Mouse (Mus musculus) hindbrain, embryonic 15.5 days (tissue): Measurements from ENCODE around the gene Tex46. TPM values are rescaled to one million over a fixed set of nuclear protein-coding genes. Genes with fewer than 3 reads are reported as not detected.

Source experiments
- ATAC-seq: fragments of 200-750 bp; cut with Nextera tagmentation; 2 replicates; pipeline ENCODE4 v1.8.0; 2017; ENCODE audit warnings: low read depth, moderate number of reproducible peaks, moderate TSS enrichment; ENCODE audit not compliant: low FRiP score
- H3K27ac ChIP-seq: fragments of 300-500 bp; sonication (generic); replicated peaks from 2 replicates; pipeline ENCODE4 v1.5.1; 2015; ENCODE audit warnings: mild to moderate bottlenecking, inconsistent platforms
- H3K27me3 ChIP-seq: fragments of 300-500 bp; sonication (generic); 2 replicates; pipeline ENCODE4 v1.6.1; 2015; ENCODE audit warnings: control low read depth, inconsistent platforms
- H3K36me3 ChIP-seq: fragments of 300-500 bp; sonication (generic); 2 replicates; pipeline ENCODE4 v1.6.1; 2015; ENCODE audit warnings: control low read depth, inconsistent platforms
- H3K4me1 ChIP-seq: fragments of 300-500 bp; sonication (generic); replicated peaks from 2 replicates; pipeline ENCODE4 v1.6.1; 2015; ENCODE audit warnings: control low read depth, inconsistent platforms
- H3K4me2 ChIP-seq: fragments of 300-500 bp; sonication (generic); 2 replicates; pipeline ENCODE4 v1.6.1; 2015; ENCODE audit warnings: moderate library complexity, mild to moderate bottlenecking, inconsistent platforms
- H3K4me3 ChIP-seq: fragments of 300-500 bp; sonication (generic); 2 replicates; pipeline ENCODE4 v1.5.1; 2015; ENCODE audit warnings: mild to moderate bottlenecking, inconsistent platforms
- H3K9ac ChIP-seq: fragments of 300-500 bp; sonication (generic); 2 replicates; pipeline ENCODE4 v1.6.1; 2015; ENCODE audit warnings: inconsistent platforms
- H3K9me3 ChIP-seq: fragments of 300-500 bp; sonication (generic); 2 replicates; pipeline ENCODE4 v1.6.1; 2016; ENCODE audit warnings: control low read depth, inconsistent platforms
- WGBS: fragments of 180-500 bp; shearing (Covaris S2); methylation state at CpG from one replicate; pipeline ENCODE4 v1.1.7; 2015; 5-methylcytosine and 5-hydroxymethylcytosine counted together
- polyA plus RNA-seq: library from polyadenylated mRNA; unstranded; fragments of >200 nt; fragmentation: Nextera tagmentation; extraction: Ambion mirVana; gene quantifications from 2 replicates; pipeline ENCODE4 v1.2.1, GENCODE M21; 2015

Gene Tex46
- polyA plus RNA-seq, result not detected in 2 replicates

- Histone ChIP-seq H3K4me1 (no peaks in the 10 kb centered on the region), H3K36me3 (no peaks in the 10 kb centered on the region), H3K27ac (no peak within 1 kb of the TSS), H3K9me3 (no peaks in the 10 kb centered on the region), H3K4me2 (no peak within 1 kb of the TSS), H3K9ac (no peak within 1 kb of the TSS), H3K27me3 (no peaks in the 10 kb centered on the region), H3K4me3 (no peak within 1 kb of the TSS)
- no peak for ATAC-seq
- WGBS, result 62% methylated on average over 4 of the region's 4 CpGs
These were observed at the start of gene Tex46 for GRCm38 (mm10) chr4:136610387-136610856. TSS of gene Tex46 (plus strand) at chr4:136610437.

- WGBS, result 80% methylated on average over 6 of the region's 6 CpGs
- ATAC-seq, result no peak
- Histone ChIP-seq H3K36me3 (peaks cover 51% of the 10 kb centered on the region), H3K4me2 (no peak overlapping the region), H3K9me3 (no peaks in the 10 kb centered on the region), H3K27me3 (no peaks in the 10 kb centered on the region), H3K9ac (no peak overlapping the region), H3K27ac (no peak overlapping the region), H3K4me1 (no peaks in the 10 kb centered on the region), H3K4me3 (no peak overlapping the region)
These were observed 47.5 kb upstream of the Tex46 start for GRCm38 (mm10) chr4:136562755-136563154.

DNA sequence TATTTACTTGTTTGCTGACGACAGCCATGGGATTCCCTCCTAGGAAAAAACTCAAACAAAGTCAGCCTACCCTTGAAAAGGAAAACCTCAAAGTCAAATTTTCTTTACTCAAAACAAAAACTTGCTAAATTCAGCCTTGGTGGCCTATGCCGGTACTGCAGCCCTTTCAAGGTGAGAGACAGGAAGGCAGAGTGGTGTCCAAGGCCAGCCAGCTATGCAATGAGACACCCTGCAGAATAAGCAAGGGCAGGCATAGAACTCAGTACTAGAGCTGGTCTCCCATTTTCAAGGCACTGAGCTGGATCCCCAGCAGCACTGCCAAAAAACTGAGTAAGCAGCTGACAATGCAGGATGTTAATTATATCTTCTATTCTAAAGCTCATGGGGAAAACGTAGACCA lies 41.6 kb upstream of the Tex46 start:
- no peak for ATAC-seq
- H3K9me3 ChIP-seq, result no peaks in the 10 kb centered on the region
- no peaks in the 10 kb centered on the region for H3K4me1 ChIP-seq
- H3K4me2 ChIP-seq, result no peak overlapping the region
- no peak overlapping the region for H3K4me3 ChIP-seq
- whole genome bisulfite sequencing, result 85% methylated on average over 3 of the region's 3 CpGs
- no peaks in the 10 kb centered on the region for H3K27me3 ChIP-seq
- no peak overlapping the region for H3K27ac ChIP-seq
- no peak overlapping the region for H3K9ac ChIP-seq
- H3K36me3 ChIP-seq, result peaks cover 56% of the 10 kb centered on the region

DNA sequence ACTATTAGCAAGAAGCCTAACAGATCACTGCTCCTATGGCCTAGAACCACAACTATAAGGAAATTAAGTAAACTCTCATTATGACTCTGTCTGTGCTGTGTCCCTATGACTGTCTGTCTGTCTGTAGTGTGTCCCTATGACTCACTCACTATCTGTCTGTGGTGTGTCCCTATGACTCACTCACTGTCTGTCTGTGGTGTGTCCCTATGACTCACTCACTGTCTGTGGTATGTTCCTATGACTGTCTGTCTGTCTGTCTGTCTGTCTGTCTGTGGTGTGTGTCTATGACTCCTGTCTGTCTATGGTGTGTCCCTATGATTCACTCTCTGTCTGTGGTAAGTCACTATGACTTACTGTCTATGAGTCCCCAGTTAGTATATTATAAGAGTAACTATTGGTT lies 40.2 kb upstream of the Tex46 start:
- Histone ChIP-seq H3K36me3 (peaks cover 53% of the 10 kb centered on the region), H3K4me1 (no peaks in the 10 kb centered on the region), H3K9ac (no peak overlapping the region), H3K4me3 (no peak overlapping the region), H3K27me3 (no peaks in the 10 kb centered on the region), H3K27ac (no peak overlapping the region), H3K9me3 (no peaks in the 10 kb centered on the region), H3K4me2 (no peak overlapping the region)
- ATAC-seq, result no peak

GRCm38 (mm10) chr4:136581885-136582284 lies 28.4 kb upstream of the Tex46 start:
- peaks cover 24% of the 10 kb centered on the region for H3K4me1 ChIP-seq

GRCm38 (mm10) chr4:136587221-136587827 lies 22.9 kb upstream of the Tex46 start:
- peak; percentile 82 for ATAC-seq
- H3K4me2 ChIP-seq, result no peak overlapping the region

More at GRCm38 (mm10) chr4:136581885-136582284, 28.4 kb upstream of the Tex46 start:
- 85% methylated on average over 3 of the region's 3 CpGs for WGBS
- ATAC-seq, result no peak
- Histone ChIP-seq H3K27me3 (no peaks in the 10 kb centered on the region), H3K4me2 (no peak overlapping the region), H3K4me3 (no peak overlapping the region), H3K9me3 (no peaks in the 10 kb centered on the region), H3K27ac (no peak overlapping the region), H3K9ac (no peak overlapping the region), H3K36me3 (no peaks in the 10 kb centered on the region)

GRCm38 (mm10) chr4:136588003-136588402 lies 22.2 kb upstream of the Tex46 start:
- Histone ChIP-seq H3K4me1 (peaks cover 17% of the 10 kb centered on the region), H3K9me3 (no peaks in the 10 kb centered on the region), H3K4me3 (no peak overlapping the region), H3K9ac (no peak overlapping the region), H3K27me3 (no peaks in the 10 kb centered on the region), H3K36me3 (peaks cover 7% of the 10 kb centered on the region; the same call in 1 of the 2 replicates), H3K4me2 (no peak overlapping the region), H3K27ac (no peak overlapping the region)
- 92% methylated on average over 4 of the region's 4 CpGs for WGBS
- no peak for ATAC-seq

More at GRCm38 (mm10) chr4:136587221-136587827, 22.9 kb upstream of the Tex46 start:
- H3K36me3 ChIP-seq, result peaks cover 7% of the 10 kb centered on the region; the same call in 1 of the 2 replicates
- no peaks in the 10 kb centered on the region for H3K9me3 ChIP-seq
- H3K4me3 ChIP-seq, result no peak overlapping the region
- peaks cover 23% of the 10 kb centered on the region for H3K4me1 ChIP-seq
- H3K27ac ChIP-seq, result no peak overlapping the region
- no peak overlapping the region for H3K9ac ChIP-seq
- 88% methylated on average over 4 of the region's 4 CpGs for WGBS
- no peaks in the 10 kb centered on the region for H3K27me3 ChIP-seq

GRCm38 (mm10) chr4:136592111-136592510 lies 18.1 kb upstream of the Tex46 start:
- no peak overlapping the region for H3K4me2 ChIP-seq
- H3K36me3 ChIP-seq, result peaks cover 7% of the 10 kb centered on the region; the same call in 1 of the 2 replicates
- H3K9ac ChIP-seq, result no peak overlapping the region
- H3K27ac ChIP-seq, result no peak overlapping the region
- 60% methylated on average over 4 of the region's 4 CpGs for WGBS
- ATAC-seq, result no peak
- H3K4me1 ChIP-seq, result peaks cover 32% of the 10 kb centered on the region
- H3K4me3 ChIP-seq, result no peak overlapping the region
- H3K9me3 ChIP-seq, result no peaks in the 10 kb centered on the region
- no peaks in the 10 kb centered on the region for H3K27me3 ChIP-seq

GRCm38 (mm10) chr4:136594006-136594405 lies 16.2 kb upstream of the Tex46 start:
- H3K27me3 ChIP-seq, result no peaks in the 10 kb centered on the region
- no peak overlapping the region for H3K4me2 ChIP-seq
- H3K4me3 ChIP-seq, result no peak overlapping the region
- no peaks in the 10 kb centered on the region for H3K9me3 ChIP-seq
- WGBS, result 85% methylated on average over 2 of the region's 2 CpGs
- H3K36me3 ChIP-seq, result peaks cover 7% of the 10 kb centered on the region; the same call in 1 of the 2 replicates
- peaks cover 38% of the 10 kb centered on the region for H3K4me1 ChIP-seq
- no peak for ATAC-seq
- no peak overlapping the region for H3K27ac ChIP-seq
- H3K9ac ChIP-seq, result no peak overlapping the region

- H3K4me3 ChIP-seq, result no peak overlapping the region
- no peak overlapping the region for H3K27ac ChIP-seq
- 80% methylated on average over 6 of the region's 6 CpGs for WGBS
- H3K4me1 ChIP-seq, result peaks cover 39% of the 10 kb centered on the region
- H3K4me2 ChIP-seq, result no peak overlapping the region
- H3K27me3 ChIP-seq, result no peaks in the 10 kb centered on the region
- ATAC-seq, result no peak
- no peaks in the 10 kb centered on the region for H3K9me3 ChIP-seq
- peaks cover 3% of the 10 kb centered on the region; the same call in 1 of the 2 replicates for H3K36me3 ChIP-seq
- H3K9ac ChIP-seq, result no peak overlapping the region
These were observed 15.0 kb upstream of the Tex46 start for GRCm38 (mm10) chr4:136595221-136595620.

DNA sequence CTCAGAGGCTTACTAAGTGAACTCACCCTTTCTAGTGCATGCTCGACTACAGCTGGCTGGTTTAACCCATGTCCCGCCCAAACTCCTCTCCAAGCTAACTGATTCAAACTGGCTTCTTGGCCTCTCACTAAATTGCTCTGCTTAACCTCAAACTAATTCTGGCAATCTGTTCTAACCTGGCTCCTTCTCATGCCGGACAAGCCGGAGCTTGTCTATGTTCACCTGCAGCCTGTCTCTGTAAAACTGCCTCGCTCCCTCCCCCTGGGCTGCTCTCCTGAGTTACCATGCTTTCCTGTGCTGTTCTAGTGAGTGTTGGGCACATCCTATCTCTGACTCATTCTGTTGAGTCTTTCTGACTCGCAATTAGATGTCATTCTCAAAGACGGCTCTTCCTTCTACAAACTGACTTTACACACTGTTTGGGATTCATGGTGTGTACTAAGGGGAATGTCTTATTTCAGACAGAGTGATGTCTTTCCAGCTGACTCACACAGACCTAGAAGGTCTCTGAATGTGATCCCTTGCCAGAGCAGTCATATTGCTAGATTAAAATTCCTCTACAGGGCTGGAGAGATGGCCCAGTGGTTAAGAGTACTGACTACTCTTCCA lies 11.9 kb upstream of the Tex46 start:
- Histone ChIP-seq H3K9ac (no peak overlapping the region), H3K4me3 (no peak overlapping the region), H3K36me3 (no peaks in the 10 kb centered on the region), H3K27ac (no peak overlapping the region), H3K9me3 (no peaks in the 10 kb centered on the region), H3K4me2 (0 out of 2 replicates have a peak overlapping the region, but pooled peaks have one; percentile 3), H3K4me1 (peaks cover 52% of the 10 kb centered on the region), H3K27me3 (no peaks in the 10 kb centered on the region)
- ATAC-seq, result no peak
- 94% methylated on average over 7 of the region's 7 CpGs for WGBS

GRCm38 (mm10) chr4:136599869-136600268 lies 10.4 kb upstream of the Tex46 start:
- Histone ChIP-seq H3K9ac (no peak overlapping the region), H3K36me3 (no peaks in the 10 kb centered on the region), H3K27me3 (no peaks in the 10 kb centered on the region), H3K4me3 (no peak overlapping the region), H3K4me2 (peak overlapping the region; percentile 68; the same call in 1 of the 2 replicates), H3K9me3 (no peaks in the 10 kb centered on the region), H3K4me1 (peaks cover 37% of the 10 kb centered on the region), H3K27ac (no peak overlapping the region)
- ATAC-seq, result no peak
- 95% methylated on average over 3 of the region's 3 CpGs for WGBS
